Mouse (Mus musculus): ENCODE data around the gene Rpl11.

DNA sequence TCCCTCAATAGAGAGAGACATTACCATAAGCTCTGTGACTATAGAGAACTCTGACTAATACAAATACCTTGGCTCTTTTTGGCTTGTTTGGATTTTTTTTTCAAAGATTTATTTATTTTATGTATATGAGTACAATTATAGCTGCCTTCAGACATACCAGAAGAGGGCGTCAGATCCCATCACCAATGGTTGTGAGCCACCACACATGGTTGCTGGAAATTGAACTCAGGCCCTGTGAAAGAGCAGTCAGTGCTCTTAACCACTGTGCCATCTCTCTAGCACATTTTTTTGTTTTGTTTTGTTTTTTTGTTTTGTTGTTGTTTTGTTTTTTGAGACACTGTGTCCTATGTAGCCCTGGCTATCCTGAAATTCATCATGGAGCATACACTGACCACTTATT lies 27.9 kb downstream of the Rpl11 start:
- TF ChIP-seq CTCF (IDR thresholded peaks at IDR 0.05; ENCODE audit: control insufficient read depth, insufficient read depth, low read length) (no peak), POLR2A (IDR thresholded peaks at IDR 0.05; ENCODE audit: borderline replicate concordance, control insufficient read depth, low read depth, low read length) (no peak)
